Mouse (Mus musculus) liver, embryonic 16.5 days (tissue): ENCODE results near the gene Nmu. TPM values are rescaled to one million over a fixed set of nuclear protein-coding genes. Genes with fewer than 3 reads are reported as not detected.

Source experiments
- ATAC-seq: fragments of 200-750 bp; cut with Nextera tagmentation; 2 replicates; pipeline ENCODE4 v1.8.0; 2017; ENCODE audit warnings: low read depth, mild to moderate bottlenecking, moderate number of reproducible peaks, moderate library complexity
- H3K27ac ChIP-seq: fragments of 300-500 bp; sonication (generic); 2 replicates; pipeline ENCODE4 v1.5.1; 2014; ENCODE audit warnings: mild to moderate bottlenecking, low read length
- H3K27me3 ChIP-seq: fragments of 300-500 bp; sonication (generic); 2 replicates; pipeline ENCODE4 v1.6.1; 2014; ENCODE audit warnings: low read depth, low read length, mixed read lengths; ENCODE audit not compliant: control insufficient read depth, insufficient read depth
- H3K36me3 ChIP-seq: fragments of 300-500 bp; sonication (generic); 2 replicates; pipeline ENCODE4 v1.6.1; 2014; ENCODE audit warnings: mild to moderate bottlenecking; ENCODE audit not compliant: control insufficient read depth, insufficient read depth
- H3K4me1 ChIP-seq: fragments of 300-500 bp; sonication (generic); 2 replicates; pipeline ENCODE4 v1.6.1; 2014; ENCODE audit warnings: low read depth, low read length, mixed read lengths; ENCODE audit not compliant: control insufficient read depth
- H3K4me2 ChIP-seq: fragments of 300-500 bp; sonication (generic); 2 replicates; pipeline ENCODE4 v1.6.1; 2014; ENCODE audit warnings: low read depth, low read length, mixed read lengths
- H3K4me3 ChIP-seq: fragments of 300-500 bp; sonication (generic); 2 replicates; pipeline ENCODE4 v1.5.1; 2014; ENCODE audit warnings: low read depth, mild to moderate bottlenecking, low read length
- H3K9ac ChIP-seq: fragments of 300-500 bp; sonication (generic); 2 replicates; pipeline ENCODE4 v1.6.1; 2014; ENCODE audit warnings: low read depth, low read length
- H3K9me3 ChIP-seq: fragments of 300-500 bp; sonication (generic); replicated peaks from 2 replicates; pipeline ENCODE4 v1.6.1; 2016; ENCODE audit warnings: low read length; ENCODE audit not compliant: control insufficient read depth
- WGBS: fragments of 180-500 bp; shearing (Covaris S2); extraction: QIAGEN DNeasy Blood & Tissue Kit; methylation state at CpG from one replicate; pipeline ENCODE4 v1.1.7; 2014; ENCODE audit not compliant: insufficient replicate concordance; 5-methylcytosine and 5-hydroxymethylcytosine counted together
- polyA plus RNA-seq: library from polyadenylated mRNA; unstranded; fragments of >200 nt; fragmentation: Nextera tagmentation; extraction: Ambion mirVana; gene quantifications from 2 replicates; pipeline ENCODE4 v1.2.1, GENCODE M21; 2015

Nmu gene
- polyA plus RNA-seq, 1 experiment from 2014 or later = not detected

DNA sequence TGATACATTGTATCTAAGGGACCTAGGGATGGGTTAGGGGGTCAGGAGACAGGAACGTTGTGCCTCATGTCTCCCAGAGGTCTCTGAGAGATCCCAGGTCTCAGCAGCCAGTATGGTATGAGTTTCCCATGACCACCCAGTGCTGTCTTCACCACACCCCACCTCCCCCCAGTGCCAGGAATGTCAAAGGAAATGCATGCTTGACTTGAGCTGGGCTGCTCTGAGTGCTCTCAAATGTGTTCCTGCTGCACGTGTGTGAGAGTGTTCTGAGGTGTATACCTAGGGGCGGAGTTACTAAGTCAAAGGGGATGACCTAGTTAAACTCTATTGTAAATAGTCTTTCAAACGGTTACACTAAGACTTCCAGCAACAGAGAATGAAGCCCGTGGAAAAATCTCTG lies 1.8 kb upstream of the Nmu start:
- H3K27me3 ChIP-seq = peaks cover 11% of the 10 kb centered on the region
- ATAC-seq = no peak

DNA sequence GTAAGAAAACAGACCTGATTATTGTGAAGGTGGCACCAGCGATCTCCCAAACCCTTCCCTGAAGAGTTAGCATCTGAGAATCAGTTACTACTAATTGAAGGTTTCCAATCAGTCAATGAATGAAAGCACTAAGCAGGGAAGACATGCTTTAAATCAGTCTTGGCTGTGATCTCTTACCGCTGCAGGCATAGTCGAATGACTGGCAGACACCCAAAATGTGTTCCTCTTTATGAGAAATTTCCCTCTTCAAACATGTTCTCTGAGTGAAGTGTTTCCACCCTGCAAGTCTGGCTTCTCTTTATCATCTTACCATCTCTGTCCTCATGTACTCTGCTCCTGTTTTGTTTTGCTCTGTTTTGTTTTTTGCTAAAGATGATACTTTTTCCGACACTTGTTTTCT lies 2.8 kb downstream of the Nmu start:
- ATAC-seq = no peak
- Histone ChIP-seq H3K4me3 (no peak overlapping the region), H3K4me2 (no peak overlapping the region), H3K9me3 (no peaks in the 10 kb centered on the region), H3K27ac (no peak overlapping the region), H3K4me1 (no peaks in the 10 kb centered on the region), H3K27me3 (peaks cover 11% of the 10 kb centered on the region), H3K36me3 (no peaks in the 10 kb centered on the region), H3K9ac (no peak overlapping the region)
- WGBS = 60% methylated on average over 4 of the region's 4 CpGs

More for the DNA sequence above, 1.8 kb upstream of the Nmu start:
- Histone ChIP-seq H3K9ac (no peak overlapping the region), H3K9me3 (no peaks in the 10 kb centered on the region), H3K4me3 (no peak overlapping the region), H3K27ac (no peak overlapping the region), H3K36me3 (no peaks in the 10 kb centered on the region), H3K4me2 (no peak overlapping the region), H3K4me1 (no peaks in the 10 kb centered on the region)
- WGBS = 44% methylated on average over 5 of the region's 5 CpGs

DNA sequence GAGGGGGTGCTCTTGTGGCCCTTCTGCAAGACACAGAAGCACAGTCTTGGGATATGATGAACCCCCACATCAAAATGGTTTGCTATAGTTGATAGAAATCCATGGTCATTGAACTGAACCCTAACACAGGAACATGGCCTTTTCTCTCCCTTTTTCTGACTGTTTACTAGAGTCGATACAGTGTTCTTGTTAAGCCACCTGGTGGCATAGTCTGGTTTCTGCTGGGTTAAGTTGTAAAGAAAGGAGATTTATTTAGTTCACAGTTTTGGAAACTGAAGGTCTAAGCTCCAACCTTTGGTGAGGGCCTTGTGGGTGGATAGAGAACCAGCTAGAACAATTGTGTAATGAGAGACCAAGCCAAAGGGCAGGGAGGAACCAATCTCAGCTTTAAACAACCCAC lies 3.5 kb downstream of the Nmu start:
- Histone ChIP-seq H3K4me2 (no peak overlapping the region), H3K36me3 (no peaks in the 10 kb centered on the region), H3K4me3 (no peak overlapping the region), H3K4me1 (no peaks in the 10 kb centered on the region), H3K27me3 (peaks cover 11% of the 10 kb centered on the region), H3K9ac (no peak overlapping the region), H3K27ac (no peak overlapping the region), H3K9me3 (no peaks in the 10 kb centered on the region)
- WGBS = 65% methylated on average over 1 of the region's 1 CpGs
- no peak for ATAC-seq

DNA sequence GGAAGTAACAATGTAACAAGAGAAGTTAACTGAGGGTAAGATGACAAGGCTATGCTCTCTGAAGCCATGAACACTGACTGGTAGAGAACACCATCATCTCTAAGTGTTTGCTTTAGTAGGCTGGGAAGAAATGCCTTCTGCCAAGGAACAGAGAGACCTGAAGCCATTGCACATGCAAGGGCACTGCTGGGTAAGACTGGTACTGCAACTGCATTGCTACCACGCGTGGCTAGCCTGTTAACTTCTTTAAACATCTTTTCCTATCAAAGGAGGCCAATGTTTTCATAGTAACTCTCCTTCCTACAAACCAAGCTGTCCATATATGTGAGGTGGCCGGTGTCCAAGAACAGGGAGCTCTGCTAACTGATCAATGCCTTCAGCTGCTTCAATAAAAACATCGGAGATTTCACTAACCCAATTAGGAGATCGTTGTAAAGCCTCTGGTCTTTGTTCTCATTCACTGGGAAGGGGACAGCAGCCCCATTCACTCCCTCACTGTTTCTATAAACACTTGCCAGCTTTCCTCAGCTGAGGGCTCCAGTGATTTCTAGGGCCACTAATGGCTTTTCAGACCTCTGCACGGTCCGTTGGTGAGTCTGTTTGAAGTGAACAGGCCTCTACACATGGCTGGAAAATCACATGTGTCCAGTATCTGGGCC lies 11.5 kb downstream of the Nmu start:
- no peak for ATAC-seq
- no peak overlapping the region for H3K9ac ChIP-seq
- no peak overlapping the region for H3K4me2 ChIP-seq
- no peak overlapping the region for H3K27ac ChIP-seq
- H3K36me3 ChIP-seq = no peaks in the 10 kb centered on the region
- no peak overlapping the region for H3K4me3 ChIP-seq
- no peaks in the 10 kb centered on the region for H3K4me1 ChIP-seq
- 48% methylated on average over 7 of the region's 7 CpGs for WGBS
- no peaks in the 10 kb centered on the region for H3K9me3 ChIP-seq
- H3K27me3 ChIP-seq = no peaks in the 10 kb centered on the region

DNA sequence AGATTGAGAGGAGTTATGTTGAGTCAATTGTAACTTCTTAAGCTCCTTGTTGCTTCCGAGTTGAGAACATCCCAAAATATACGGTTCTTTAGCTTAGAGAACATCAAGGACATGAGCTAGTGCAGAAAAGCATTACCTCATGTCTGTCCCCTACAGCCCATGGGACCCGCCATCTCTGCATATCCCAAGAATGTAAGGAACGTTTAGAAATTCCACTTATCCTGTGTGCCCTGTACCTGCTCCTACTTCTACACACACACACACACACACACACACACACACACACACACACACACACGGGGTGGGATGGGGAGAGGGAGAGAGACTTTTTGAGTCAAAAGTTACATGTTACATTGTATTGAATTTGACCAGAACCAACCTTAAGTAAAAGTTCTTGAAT lies 12.1 kb downstream of the Nmu start:
- Histone ChIP-seq H3K4me3 (no peak overlapping the region), H3K27ac (no peak overlapping the region), H3K9ac (no peak overlapping the region), H3K36me3 (no peaks in the 10 kb centered on the region), H3K4me1 (no peaks in the 10 kb centered on the region), H3K4me2 (no peak overlapping the region), H3K27me3 (no peaks in the 10 kb centered on the region), H3K9me3 (no peaks in the 10 kb centered on the region)
- 55% methylated on average over 5 of the region's 5 CpGs for WGBS
- ATAC-seq = no peak

DNA sequence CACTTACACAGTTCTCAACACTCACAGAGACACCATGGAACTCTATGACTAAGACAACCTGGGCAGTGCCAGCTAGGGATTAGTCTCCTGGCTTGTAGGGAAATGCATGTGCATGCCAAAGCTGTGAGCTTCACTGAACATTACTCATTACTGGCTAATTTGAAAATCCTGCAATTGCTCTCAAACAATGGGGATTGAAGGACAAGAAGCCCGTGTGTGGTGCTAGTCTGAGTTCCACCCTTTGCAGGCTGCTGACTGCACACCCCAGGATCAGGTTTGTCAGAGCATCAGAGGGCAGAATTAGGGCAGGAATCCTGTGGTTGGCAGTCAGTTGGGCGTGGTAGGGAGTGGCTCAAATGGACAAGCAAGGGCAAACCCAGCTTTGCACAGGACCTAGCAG lies 17.5 kb downstream of the Nmu start:
- WGBS = 40% methylated on average over 2 of the region's 2 CpGs
- Histone ChIP-seq H3K4me2 (no peak overlapping the region), H3K9ac (no peak overlapping the region), H3K36me3 (no peaks in the 10 kb centered on the region), H3K27ac (no peak overlapping the region), H3K27me3 (no peaks in the 10 kb centered on the region), H3K9me3 (no peaks in the 10 kb centered on the region), H3K4me3 (no peak overlapping the region), H3K4me1 (no peaks in the 10 kb centered on the region)
- ATAC-seq = no peak

DNA sequence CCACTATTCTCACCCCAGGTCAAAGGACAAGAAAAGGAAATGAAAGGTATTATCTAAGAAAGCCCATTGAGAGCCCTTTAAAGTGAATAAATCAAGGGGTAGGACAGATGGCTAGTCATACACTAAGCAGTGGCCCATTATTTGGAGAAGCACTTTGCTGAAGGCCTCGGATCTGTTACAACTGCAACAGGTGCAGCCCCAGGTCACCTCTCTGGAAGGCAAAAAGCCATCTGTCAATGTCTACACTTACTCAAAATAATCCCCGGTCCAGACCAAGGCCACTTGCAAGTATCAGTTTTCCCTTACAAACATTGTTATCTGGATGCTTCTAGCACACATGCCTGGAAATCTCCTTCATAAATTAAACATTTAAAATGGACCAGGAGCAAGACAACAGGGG lies 22.7 kb downstream of the Nmu start:
- no peak for ATAC-seq
- Histone ChIP-seq H3K4me2 (no peak overlapping the region), H3K4me1 (no peaks in the 10 kb centered on the region), H3K36me3 (no peaks in the 10 kb centered on the region), H3K9me3 (no peaks in the 10 kb centered on the region), H3K27me3 (no peaks in the 10 kb centered on the region), H3K27ac (no peak overlapping the region), H3K9ac (no peak overlapping the region), H3K4me3 (no peak overlapping the region)
- 65% methylated on average over 2 of the region's 2 CpGs for WGBS

DNA sequence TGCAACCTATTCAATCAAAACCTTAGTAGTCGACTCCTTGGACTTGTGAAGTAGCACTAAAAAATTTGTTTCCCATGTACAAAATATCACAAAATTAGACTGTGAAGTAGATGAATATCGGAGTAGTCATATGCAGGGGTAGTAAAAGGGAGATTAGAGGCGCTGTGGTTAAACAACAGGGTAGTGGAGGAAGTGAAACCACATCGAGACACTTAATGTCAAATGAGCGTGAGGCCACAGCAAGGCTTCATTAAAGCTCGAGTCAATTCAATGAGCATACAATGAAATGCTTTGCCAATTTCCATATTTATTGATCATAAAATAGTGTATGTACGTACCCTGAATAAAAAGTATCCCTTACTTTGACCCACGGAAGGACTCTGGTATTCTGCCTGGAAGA lies 26.5 kb downstream of the Nmu start:
- 35% methylated on average over 8 of the region's 8 CpGs for WGBS
- H3K9ac ChIP-seq = no peak overlapping the region
- H3K27ac ChIP-seq = no peak overlapping the region
- ATAC-seq = no peak
- no peaks in the 10 kb centered on the region for H3K9me3 ChIP-seq
- H3K4me3 ChIP-seq = no peak overlapping the region
- H3K27me3 ChIP-seq = no peaks in the 10 kb centered on the region
- no peaks in the 10 kb centered on the region for H3K4me1 ChIP-seq
- no peak overlapping the region for H3K4me2 ChIP-seq
- no peaks in the 10 kb centered on the region for H3K36me3 ChIP-seq

DNA sequence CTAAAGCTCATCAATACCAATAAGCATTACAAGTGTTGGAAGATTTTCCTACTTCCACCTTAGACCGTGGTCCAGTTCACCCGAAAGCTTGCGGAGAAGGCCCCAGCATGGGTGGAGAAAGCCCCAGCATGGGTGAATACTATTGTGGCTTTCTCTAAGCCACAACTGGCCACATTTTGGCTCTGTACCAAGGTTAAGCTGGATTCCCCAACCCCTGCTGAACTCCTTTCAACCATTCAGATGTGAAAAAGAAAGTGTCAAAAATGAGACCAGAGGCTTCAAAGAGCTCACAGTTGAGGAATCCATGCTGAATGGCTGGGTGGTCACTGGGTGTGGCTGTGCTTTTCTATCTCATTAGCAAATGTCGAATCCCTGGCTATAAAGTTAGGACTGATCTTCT lies 29.8 kb downstream of the Nmu start:
- Histone ChIP-seq H3K9me3 (no peaks in the 10 kb centered on the region), H3K4me1 (no peaks in the 10 kb centered on the region), H3K27ac (no peak overlapping the region), H3K4me2 (no peak overlapping the region), H3K4me3 (no peak overlapping the region), H3K27me3 (no peaks in the 10 kb centered on the region), H3K9ac (no peak overlapping the region), H3K36me3 (no peaks in the 10 kb centered on the region)
- ATAC-seq = no peak
- 58% methylated on average over 4 of the region's 4 CpGs for WGBS
